Mouse (Mus musculus): Measurements from ENCODE around the gene Card10.

Gene Card10

GRCm38 (mm10) chr15:78840241-78840640 lies 37.4 kb upstream of the Card10 start:
- TF ChIP-seq GATA4 (IDR thresholded peaks at IDR 0.05; ENCODE audit: insufficient replicate concordance, low read length) = no peak

GRCm38 (mm10) chr15:78839744-78840143 lies 36.9 kb upstream of the Card10 start:
- TF ChIP-seq GATA4 (IDR thresholded peaks at IDR 0.05; ENCODE audit: insufficient replicate concordance, low read length) = no peak

- TF ChIP-seq GATA4 (IDR thresholded peaks at IDR 0.05; ENCODE audit: insufficient replicate concordance, low read length) = peak; percentile 28; the same call in 1 of the 2 replicates
These were observed 33.3 kb upstream of the Card10 start for GRCm38 (mm10) chr15:78836086-78836621.

GRCm38 (mm10) chr15:78835200-78836085 lies 32.6 kb upstream of the Card10 start:
- TF ChIP-seq GATA4 (IDR thresholded peaks at IDR 0.05; ENCODE audit: insufficient replicate concordance, low read length) = no peak

- no peak for TF ChIP-seq GATA4 (IDR thresholded peaks at IDR 0.05; ENCODE audit: insufficient replicate concordance, low read length)
These were observed 31.6 kb upstream of the Card10 start for GRCm38 (mm10) chr15:78834233-78835005.

GRCm38 (mm10) chr15:78833582-78833981 lies 30.7 kb upstream of the Card10 start:
- no peak for TF ChIP-seq GATA4 (IDR thresholded peaks at IDR 0.05; ENCODE audit: insufficient replicate concordance, low read length)

- TF ChIP-seq GATA4 (IDR thresholded peaks at IDR 0.05; ENCODE audit: insufficient replicate concordance, low read length) = peak; percentile 59; the same call in 1 of the 2 replicates
These were observed 29.9 kb upstream of the Card10 start for GRCm38 (mm10) chr15:78832701-78833123.

GRCm38 (mm10) chr15:78831720-78832657 lies 29.1 kb upstream of the Card10 start:
- TF ChIP-seq GATA4 (IDR thresholded peaks at IDR 0.05; ENCODE audit: insufficient replicate concordance, low read length) = no peak

GRCm38 (mm10) chr15:78830742-78831719 lies 28.2 kb upstream of the Card10 start:
- no peak for TF ChIP-seq GATA4 (IDR thresholded peaks at IDR 0.05; ENCODE audit: insufficient replicate concordance, low read length)

- no peak for TF ChIP-seq GATA4 (IDR thresholded peaks at IDR 0.05; ENCODE audit: insufficient replicate concordance, low read length)
These were observed 26.8 kb upstream of the Card10 start for GRCm38 (mm10) chr15:78829636-78830035.

GRCm38 (mm10) chr15:78828315-78828714 lies 25.5 kb upstream of the Card10 start:
- no peak for TF ChIP-seq GATA4 (IDR thresholded peaks at IDR 0.05; ENCODE audit: insufficient replicate concordance, low read length)

GRCm38 (mm10) chr15:78826213-78827204 lies 23.7 kb upstream of the Card10 start:
- TF ChIP-seq GATA4 (IDR thresholded peaks at IDR 0.05; ENCODE audit: insufficient replicate concordance, low read length) = no peak

Data from liver, adult (tissue).